Mouse (Mus musculus): Measurements from ENCODE around the gene Bcl9.

Gene Bcl9

DNA sequence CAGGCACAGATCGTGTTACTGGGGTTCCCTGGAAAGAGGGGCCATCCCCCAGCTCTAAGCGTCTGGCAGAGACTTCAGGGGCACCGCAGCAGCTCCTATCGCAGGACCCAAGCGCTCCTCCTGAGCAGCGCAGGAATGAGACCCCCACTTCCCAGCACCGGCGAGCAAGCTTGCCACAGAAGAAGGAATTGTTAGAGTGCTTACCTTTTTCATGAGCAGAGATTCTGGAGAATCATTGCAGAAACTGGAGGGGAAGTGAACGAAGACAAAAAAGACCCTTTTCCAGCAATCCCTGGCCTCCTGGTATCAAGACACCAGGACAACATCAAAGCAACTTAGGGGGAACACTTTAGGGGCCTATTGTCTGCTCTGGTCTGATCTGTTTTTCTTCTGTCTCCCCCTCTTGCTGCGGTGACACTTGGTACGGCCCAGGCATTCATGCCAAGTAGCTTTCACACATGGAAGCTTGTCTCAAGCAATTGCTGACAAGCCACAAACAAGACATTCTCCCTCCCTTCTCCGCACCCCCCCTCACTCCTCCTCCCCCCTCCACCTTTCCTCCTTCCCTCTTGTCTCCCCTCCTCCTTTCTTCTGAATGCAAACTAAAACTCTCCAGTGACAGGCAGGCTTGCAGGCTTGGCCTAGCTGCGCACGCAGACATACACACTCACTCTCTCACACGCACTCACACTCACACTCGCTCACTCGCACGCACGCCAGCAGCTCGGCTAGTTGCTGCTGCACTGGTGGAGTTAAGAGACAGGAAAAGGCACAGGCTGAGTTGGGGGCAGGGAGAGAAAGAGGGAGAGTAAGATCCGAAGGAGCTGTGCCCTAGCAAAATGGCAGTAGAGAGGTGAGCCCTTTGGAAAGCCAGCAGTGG, at the start of gene Bcl9:
Gene Bcl9, minus strand, starts transcription at position 365 of the 880 bp plus-strand sequence.
- in situ Hi-C loops (cut with MseI, MboI) = no loop called here

DNA sequence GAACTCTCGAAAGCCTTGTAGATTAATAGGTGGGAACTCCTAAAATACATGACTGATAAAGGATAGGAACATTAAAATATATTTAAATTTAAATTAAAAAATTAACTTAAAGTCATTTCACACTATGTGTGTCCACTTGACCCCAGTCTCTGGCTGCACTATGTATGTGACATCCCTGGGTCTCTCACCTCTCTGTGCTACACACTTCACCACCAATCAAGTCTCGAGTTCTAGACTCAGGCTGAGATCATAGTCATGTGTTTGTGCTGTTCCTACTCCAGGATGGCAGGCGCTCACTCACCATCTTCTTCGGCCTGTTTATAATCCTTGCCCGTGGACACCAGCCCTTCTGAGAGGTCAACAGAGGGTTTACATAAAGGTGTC, 41.5 kb upstream of the Bcl9 start:
- in situ Hi-C loops (cut with MseI, MboI) = loop anchor here (5.0 to 25.0 kb wide), 6 partner anchors 137 to 402 kb away; partner anchors contain the start of gene Gja8 (in 1 of the 2)

GRCm38 (mm10) chr3:97338522-97339192, 40.9 kb upstream of the Bcl9 start:
- in situ Hi-C loops (cut with MseI, MboI) = loop anchor here (5.0 to 25.0 kb wide), 6 partner anchors 136 to 401 kb away; partner anchors contain the start of gene Gja8 (in 1 of the 2)

DNA sequence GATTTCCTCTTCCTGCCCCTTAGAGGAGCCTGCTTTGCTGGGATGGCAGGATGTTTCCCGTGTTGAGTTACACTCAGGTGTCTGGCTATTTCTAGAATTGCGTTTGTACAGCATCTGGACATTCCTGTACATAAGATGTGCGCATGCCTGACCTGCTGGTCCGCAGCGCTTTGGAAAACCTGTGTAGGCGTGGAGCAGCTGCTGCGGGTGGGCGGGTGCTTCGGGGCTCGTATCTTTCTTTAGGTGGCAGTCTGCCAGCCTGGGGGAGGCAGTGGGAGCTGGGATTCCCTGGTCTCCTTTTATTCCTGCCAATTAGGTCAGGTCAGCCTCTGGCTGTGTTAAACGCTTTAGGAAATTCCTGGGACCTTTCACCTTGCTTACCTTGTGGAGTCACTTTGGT, 39.6 kb upstream of the Bcl9 start:
- in situ Hi-C loops (cut with MseI, MboI) = loop anchor here (5.0 to 25.0 kb wide), 6 partner anchors 135 to 400 kb away; partner anchors contain the start of gene Gja8 (in 1 of the 2)

DNA sequence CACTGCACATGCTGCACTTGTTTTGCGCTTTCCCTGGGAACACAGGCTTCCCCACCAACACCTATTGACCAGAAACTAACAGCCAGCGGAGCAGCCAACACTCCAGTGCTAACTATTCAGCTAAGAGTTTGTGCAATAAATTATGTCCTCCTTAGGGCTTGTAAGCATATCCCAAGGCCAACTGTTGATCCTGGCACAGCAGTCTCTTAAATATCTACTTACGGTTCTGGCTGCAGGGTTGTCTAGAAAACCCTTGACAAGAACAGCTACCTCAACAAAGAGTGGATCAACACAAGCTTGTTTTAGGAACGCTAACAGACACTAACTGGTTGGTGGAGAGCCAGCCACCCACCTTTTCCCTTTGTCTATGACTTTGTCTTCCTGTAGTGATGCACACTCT, 38.6 kb upstream of the Bcl9 start:
- in situ Hi-C loops (cut with MseI, MboI) = loop anchor here (5.0 to 25.0 kb wide), 6 partner anchors 134 to 399 kb away; partner anchors contain the start of gene Gja8 (in 1 of the 2)

DNA sequence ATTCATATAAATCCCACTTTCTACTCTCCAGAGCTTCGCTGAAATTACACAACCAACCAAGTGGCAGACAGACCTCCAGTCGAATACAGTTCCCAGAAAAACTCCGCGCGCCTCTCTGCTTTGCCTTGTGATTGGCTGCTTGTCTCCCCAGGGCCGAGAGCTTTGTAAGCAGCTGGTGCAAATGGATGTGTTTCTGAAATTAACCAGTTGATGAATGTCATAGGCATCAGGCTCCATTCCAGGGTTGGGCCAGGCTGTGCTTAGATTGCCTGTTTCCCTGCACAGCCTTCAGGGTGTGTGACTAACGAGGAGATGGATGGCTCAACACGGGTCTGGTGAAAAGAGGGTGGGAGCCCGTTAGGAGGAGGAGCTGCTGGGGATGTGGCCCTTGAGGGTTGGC, 36.9 kb upstream of the Bcl9 start:
- in situ Hi-C loops (cut with MseI, MboI) = loop anchor here (5.0 to 25.0 kb wide), 6 partner anchors 132 to 397 kb away; partner anchors contain the start of gene Gja8 (in 1 of the 2)

DNA sequence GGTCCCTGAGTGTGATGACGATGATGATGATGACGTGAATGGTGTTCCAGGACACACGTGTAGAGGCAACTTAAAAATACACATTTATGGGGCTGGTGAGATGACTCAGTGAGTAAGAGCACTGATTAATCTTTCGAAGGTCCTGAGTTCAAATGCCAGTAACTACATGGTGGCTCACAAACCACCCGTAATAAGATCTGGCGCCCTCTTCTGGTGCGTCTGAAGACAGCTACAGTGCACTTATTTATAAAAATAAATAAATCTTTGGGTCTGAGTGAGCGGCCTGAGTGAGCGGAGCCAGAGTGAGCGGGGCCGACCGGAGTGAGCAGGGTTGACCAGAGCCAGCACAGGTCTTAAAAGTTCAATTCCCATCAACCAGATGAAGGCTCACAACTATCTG, 34.5 kb upstream of the Bcl9 start:
- in situ Hi-C loops (cut with MseI, MboI) = loop anchor here (10.0 to 25.0 kb wide), 4 partner anchors 245 to 395 kb away; partner anchors contain the start of gene Gja8 (in 1 of the 2)

- in situ Hi-C loops (cut with MseI, MboI) = loop anchor here in 1 of 2 experiments (25.0 kb wide), 2 partner anchors 241 to 391 kb away; partner anchors contain the start of gene Gja8
Observed at GRCm38 (mm10) chr3:97327809-97328208, 30.1 kb upstream of the Bcl9 start.

DNA sequence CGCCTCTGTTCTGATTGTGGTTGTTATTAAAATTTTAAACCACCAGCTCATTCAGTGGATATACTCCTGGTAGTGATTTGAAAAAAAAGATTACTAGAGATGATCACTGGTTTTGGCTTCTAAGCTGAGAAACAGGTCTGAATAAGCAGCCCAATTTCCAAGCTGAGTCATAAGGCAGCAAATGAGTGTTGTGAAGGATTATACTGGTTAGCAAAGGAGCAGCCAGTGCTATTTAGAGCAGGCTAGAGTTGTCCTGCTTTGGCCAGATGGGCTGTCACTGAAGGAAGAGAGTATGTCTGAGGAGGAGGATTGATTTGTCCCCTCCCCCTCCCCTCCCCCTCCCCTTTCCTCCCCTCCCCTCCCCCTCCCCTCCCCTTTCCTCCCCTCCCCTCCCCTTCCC, 29.6 kb upstream of the Bcl9 start:
- in situ Hi-C loops (cut with MseI, MboI) = loop anchor here in 1 of 2 experiments (25.0 kb wide), 2 partner anchors 240 to 390 kb away; partner anchors contain the start of gene Gja8

- in situ Hi-C loops (cut with MseI, MboI) = loop anchor here in 1 of 2 experiments (25.0 kb wide), 2 partner anchors 238 to 388 kb away; partner anchors contain the start of gene Gja8
Observed at GRCm38 (mm10) chr3:97325621-97326345, 28.1 kb upstream of the Bcl9 start.

GRCm38 (mm10) chr3:97324046-97324445, 26.3 kb upstream of the Bcl9 start:
- in situ Hi-C loops (cut with MseI, MboI) = no loop called here

- in situ Hi-C loops (cut with MseI, MboI) = no loop called here
Observed at GRCm38 (mm10) chr3:97317302-97317701, 19.6 kb upstream of the Bcl9 start.

GRCm38 (mm10) chr3:97313431-97313830, 15.7 kb upstream of the Bcl9 start:
- in situ Hi-C loops (cut with MseI, MboI) = no loop called here

GRCm38 (mm10) chr3:97311998-97312397, 14.3 kb upstream of the Bcl9 start:
- in situ Hi-C loops (cut with MseI, MboI) = no loop called here

- in situ Hi-C loops (cut with MseI, MboI) = no loop called here
Observed at GRCm38 (mm10) chr3:97309748-97310536, 12.2 kb upstream of the Bcl9 start.

DNA sequence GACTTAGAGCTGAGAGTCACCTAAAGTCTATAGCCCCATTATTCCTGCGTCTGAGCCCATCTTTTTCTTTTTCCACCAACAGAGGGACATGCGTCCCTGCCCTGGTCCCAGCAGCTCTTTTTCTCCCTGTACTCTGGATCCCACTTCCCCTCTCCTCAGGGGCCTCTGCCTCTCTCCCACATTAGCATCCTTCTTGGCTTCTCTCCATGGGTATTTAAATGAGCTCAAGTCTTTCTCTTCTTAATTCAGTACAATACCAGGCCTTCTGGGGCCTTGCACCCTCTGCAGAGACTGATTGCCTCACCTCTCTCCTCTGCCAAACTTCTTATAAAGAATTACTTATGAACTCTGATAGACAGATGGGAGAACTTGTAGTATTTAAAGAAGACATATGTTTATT, 10.7 kb upstream of the Bcl9 start:
- in situ Hi-C loops (cut with MseI, MboI) = no loop called here

DNA sequence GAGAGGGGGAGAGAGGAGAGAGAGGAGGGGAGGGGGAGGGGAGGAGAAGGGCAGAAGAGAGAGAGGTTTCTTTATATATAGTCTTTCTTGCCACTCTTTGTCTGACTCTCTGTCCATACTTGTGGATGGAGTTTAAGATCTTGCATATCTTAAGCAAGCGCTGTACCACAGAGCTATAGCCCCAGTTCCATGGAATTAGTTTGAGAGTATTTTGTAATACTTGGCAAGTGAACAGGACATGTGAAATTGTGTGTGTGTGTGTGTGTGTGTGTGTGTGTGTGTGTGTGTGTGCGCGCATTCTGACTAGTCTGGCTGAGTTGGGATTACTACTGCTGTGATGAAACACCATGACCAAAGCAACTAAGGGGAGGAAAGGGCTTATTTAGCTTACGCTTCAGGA, 8.2 kb upstream of the Bcl9 start:
- in situ Hi-C loops (cut with MseI, MboI) = no loop called here

GRCm38 (mm10) chr3:97301586-97301985, 3.9 kb upstream of the Bcl9 start:
- in situ Hi-C loops (cut with MseI, MboI) = no loop called here

DNA sequence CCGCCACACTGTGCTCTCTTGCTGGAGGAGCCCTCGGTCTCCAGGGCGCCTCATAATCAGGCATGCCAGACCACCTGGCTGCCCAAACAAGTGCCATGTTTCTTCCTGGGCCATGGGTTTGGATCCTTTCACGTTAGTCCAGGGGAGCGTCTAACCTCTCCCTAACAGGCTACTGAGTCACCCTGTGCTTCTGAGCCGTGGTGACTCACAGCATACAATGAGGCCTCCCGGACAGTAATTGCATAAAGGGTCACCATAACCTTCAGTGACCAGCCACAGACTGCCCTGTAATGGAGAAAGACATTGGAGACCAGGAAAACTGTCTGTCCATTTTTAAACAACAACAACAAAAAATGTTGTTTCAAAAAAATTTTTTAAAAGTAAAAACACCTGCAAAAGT, 2.7 kb upstream of the Bcl9 start:
- in situ Hi-C loops (cut with MseI, MboI) = no loop called here

DNA sequence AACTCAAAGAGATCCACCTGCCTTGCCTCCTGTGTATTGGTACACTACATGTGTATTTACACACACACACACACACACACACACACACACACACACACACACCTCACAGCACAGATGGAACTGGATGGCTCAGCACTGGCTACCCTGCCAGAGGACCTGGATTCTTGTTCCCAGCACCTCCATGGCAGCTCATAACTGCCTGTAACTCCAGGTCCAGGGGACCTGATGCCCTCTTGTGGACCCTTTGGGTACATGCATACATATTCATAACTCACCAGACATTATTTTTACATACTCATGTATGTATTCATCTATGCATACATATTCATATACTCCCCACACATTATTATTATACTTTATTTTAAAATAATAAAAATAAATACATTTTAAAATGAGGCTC, 2.2 kb upstream of the Bcl9 start:
- in situ Hi-C loops (cut with MseI, MboI) = no loop called here

All from mouse trophoblast stem cell (cell line).